Mouse (Mus musculus) kidney, postnatal 36 days (tissue): Measurements from ENCODE around the gene Bcar3.
A peak's percentile ranks its signal among the peaks of the same experiment; 100 is the strongest.

Experiments
- DNase-seq, 2 experiments: peaks; one replicate each; pipeline ENCODE4 v3.0.0; 2021 to 2022; ENCODE audit warnings: mixed read lengths in 2 of 2

Gene Bcar3

GRCm38 (mm10) chr3:122486193-122486592, 192.3 kb downstream of the Bcar3 start:
- DNase-seq: no peak

GRCm38 (mm10) chr3:122488051-122488754, 194.3 kb downstream of the Bcar3 start:
- DNase-seq: peak in 1 of 2 experiments; percentile 34

- DNase-seq: no peak
These were observed 196.6 kb downstream of the Bcar3 start for GRCm38 (mm10) chr3:122490574-122490973.

- no peak for DNase-seq
These were observed 198.1 kb downstream of the Bcar3 start for GRCm38 (mm10) chr3:122492006-122492405.

- no peak for DNase-seq
These were observed 199.1 kb downstream of the Bcar3 start for GRCm38 (mm10) chr3:122492872-122493615.

GRCm38 (mm10) chr3:122494764-122495163, 200.8 kb downstream of the Bcar3 start:
- no peak for DNase-seq

- peak in 1 of 2 experiments; percentile 48 for DNase-seq
These were observed 203.9 kb downstream of the Bcar3 start for GRCm38 (mm10) chr3:122497871-122498270.

GRCm38 (mm10) chr3:122498528-122498927, 204.6 kb downstream of the Bcar3 start:
- DNase-seq: no peak

GRCm38 (mm10) chr3:122499647-122500046, 205.7 kb downstream of the Bcar3 start:
- DNase-seq: no peak

GRCm38 (mm10) chr3:122500929-122501328, 207.0 kb downstream of the Bcar3 start:
- no peak for DNase-seq

GRCm38 (mm10) chr3:122506343-122506916, 212.5 kb downstream of the Bcar3 start:
- DNase-seq: no peak

- no peak for DNase-seq
These were observed 213.9 kb downstream of the Bcar3 start for GRCm38 (mm10) chr3:122507826-122508225.

- DNase-seq: peak; percentile 73 to 93
These were observed 215.1 kb downstream of the Bcar3 start for GRCm38 (mm10) chr3:122509084-122509483.

- peak; percentile 95 to 98 for DNase-seq
These were observed 215.8 kb downstream of the Bcar3 start for GRCm38 (mm10) chr3:122509534-122510239.

- peak in 1 of 2 experiments; percentile 49 for DNase-seq
These were observed 216.4 kb downstream of the Bcar3 start for GRCm38 (mm10) chr3:122510240-122510750.

GRCm38 (mm10) chr3:122510932-122511331, 217.0 kb downstream of the Bcar3 start:
- DNase-seq: peak; percentile 69 to 72

GRCm38 (mm10) chr3:122511721-122512619, 218.0 kb downstream of the Bcar3 start:
- DNase-seq: peak; percentile 89 to 90

- DNase-seq: peak; percentile 50 to 67
These were observed 218.9 kb downstream of the Bcar3 start for GRCm38 (mm10) chr3:122512725-122513375.

- DNase-seq: no peak
These were observed 221.8 kb downstream of the Bcar3 start for GRCm38 (mm10) chr3:122515568-122516326.

GRCm38 (mm10) chr3:122516327-122516695, 222.4 kb downstream of the Bcar3 start:
- no peak for DNase-seq
